Mouse (Mus musculus) right cerebral cortex, postnatal 14 days (tissue): ENCODE results near the gene Tiam1.

Experiments
- DNase-seq: peaks from one replicate; pipeline ENCODE4 v3.0.0; 2022

The Tiam1 gene

DNA sequence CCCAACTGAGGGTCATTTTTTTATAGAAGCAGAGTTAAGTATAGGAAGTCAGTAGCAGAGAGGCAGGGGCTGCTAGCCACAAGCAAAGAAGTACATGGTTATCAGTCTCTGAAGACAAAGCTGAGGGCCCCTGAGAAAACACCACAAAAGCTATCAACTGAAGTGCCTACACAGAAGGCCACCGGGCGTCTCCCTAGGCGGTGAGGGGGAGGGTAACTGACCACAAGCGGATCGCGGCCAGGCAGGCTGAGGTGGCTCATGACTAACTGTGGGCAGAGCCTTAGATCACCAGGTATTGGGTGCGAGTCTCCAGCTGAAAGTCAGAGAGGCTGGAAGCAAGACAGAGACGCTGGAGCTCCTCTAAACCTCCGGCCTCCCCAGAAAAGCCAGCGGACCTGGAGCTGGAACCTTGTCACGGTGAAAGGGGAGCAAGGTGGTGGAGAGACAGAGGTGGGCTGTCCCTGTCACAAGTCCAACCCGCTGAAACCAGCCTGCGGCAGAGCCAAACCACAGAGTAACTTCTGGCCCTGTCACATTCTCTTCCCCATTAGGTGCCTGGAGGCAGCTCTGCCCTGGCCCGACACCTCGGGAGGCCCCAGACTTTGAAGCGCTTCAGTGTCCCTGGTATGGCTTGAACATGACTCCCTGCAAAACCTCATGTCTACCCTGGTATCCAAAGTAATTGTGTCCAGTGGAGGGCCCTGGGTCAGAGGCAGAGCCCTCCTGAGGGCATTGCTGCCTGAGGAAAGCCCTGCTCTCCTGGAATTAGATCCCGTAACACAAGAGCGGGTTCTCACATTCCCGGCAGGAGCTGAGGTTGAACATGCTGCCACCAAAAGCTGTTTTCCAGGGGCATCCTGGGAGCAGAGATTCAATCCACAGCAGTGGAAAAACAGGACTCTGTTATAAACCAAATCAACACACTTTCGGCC lies 271.3 kb downstream of the Tiam1 start:
- DNase-seq, result no peak

- no peak for DNase-seq
Measured at GRCm38 (mm10) chr16:89871382-89871781, 272.2 kb downstream of the Tiam1 start.

DNA sequence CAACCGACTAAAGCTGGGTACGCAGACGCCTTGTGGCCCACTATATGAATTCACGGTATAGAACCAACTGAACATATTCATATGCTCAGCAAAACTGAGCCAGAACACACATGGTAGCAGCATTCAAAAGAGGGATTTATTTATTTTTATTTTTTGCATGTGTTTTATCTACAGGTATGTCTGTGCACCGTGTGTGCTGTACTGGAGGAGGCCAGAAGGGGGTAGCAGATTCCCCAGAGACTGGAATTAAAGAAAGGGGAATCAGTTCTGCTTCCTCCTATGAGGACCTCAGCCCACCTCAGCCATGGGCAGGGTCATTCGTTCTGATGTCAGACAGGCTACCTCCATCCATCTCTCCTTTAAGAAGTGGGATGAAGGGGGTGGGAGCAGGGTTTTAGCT lies 273.5 kb downstream of the Tiam1 start:
- no peak for DNase-seq

DNA sequence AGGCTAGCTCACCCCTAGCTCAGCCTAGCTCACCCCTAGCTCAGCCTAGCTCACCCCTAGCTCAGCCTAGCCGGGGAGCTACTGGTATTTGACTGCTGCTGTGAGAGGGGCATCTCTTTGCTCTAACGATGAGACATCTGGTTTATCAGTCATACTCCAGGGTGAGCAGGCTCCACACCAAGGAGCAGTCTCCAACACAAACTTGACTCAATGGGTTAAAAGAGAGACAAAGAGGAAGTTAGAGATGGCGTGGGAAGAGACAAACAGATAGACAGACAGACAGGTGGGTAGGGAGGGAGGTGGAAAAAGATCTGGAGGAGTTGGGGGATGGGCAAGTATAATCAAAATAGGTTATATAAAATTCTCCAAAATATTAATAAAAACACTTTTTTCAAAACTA lies 275.1 kb downstream of the Tiam1 start:
- no peak for DNase-seq

DNA sequence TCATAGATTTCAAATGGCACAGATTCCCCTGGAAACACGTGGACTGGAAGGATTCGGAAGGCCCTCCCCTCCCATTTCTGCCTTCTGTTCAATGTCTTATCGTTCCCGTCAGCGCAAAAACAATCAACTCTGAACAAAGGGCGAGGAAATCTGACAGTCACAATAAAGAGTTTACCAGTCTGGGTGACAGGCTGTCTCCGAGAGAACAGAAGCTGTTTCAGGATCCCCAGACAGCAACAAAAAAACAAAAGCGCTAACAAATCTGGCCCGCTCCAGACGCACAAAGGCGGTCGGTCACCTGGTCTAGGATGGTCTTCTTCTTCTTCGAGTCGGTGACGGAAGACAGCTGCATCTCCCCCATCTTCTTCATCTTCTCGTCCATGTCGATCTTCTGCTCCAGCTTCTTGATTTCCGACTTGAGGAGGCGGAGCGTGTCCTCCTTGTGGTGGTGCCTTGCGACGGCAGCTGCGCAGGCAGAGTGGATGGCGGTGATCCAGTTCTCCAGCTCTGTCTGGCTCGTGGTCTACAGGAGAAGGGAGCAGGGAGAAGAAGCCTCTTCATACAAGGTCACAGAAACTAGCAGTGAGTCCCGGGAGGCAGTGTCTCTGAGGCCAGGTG lies 276.2 kb downstream of the Tiam1 start:
- DNase-seq, result peak; percentile 55

GRCm38 (mm10) chr16:89865136-89865535 lies 278.4 kb downstream of the Tiam1 start:
- DNase-seq, result no peak

DNA sequence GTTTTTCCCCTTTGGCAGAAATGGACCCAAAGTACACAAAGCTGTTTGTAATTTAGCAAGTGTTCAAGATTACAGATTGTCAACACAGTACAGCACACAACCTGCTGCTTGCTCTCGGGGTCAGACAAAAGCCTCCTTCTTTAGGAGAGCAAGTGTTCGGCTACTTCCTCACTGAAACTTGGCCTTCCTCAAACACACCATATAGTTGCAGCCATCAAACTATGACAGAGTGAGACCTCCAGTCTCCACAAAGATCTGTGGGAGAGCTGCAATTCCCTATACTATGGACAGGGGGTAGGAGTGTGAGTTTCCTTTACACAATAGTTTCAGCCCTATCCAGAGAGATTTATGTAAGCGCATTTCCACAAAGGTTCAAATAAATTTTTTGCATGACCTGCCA lies 278.9 kb downstream of the Tiam1 start:
- DNase-seq, result no peak

DNA sequence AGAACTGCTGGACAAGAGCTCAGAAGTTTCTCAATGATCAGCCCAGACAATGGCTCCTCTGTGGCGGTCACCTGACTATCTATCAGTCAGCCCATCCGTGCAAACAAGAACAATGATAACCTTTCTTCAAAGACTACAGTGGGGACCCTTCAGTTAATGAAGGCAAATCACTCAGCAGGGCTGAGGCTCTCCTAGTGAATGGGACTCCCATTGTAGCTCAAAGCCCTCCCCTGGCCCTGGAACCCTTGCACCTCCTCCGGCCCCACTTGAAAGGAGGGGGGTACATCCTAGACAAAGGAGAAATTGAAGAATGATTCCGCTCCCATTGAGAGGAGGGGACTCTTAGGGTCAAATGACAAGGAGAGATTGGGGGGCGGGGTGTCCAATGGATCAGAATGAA lies 280.3 kb downstream of the Tiam1 start:
- DNase-seq, result no peak

DNA sequence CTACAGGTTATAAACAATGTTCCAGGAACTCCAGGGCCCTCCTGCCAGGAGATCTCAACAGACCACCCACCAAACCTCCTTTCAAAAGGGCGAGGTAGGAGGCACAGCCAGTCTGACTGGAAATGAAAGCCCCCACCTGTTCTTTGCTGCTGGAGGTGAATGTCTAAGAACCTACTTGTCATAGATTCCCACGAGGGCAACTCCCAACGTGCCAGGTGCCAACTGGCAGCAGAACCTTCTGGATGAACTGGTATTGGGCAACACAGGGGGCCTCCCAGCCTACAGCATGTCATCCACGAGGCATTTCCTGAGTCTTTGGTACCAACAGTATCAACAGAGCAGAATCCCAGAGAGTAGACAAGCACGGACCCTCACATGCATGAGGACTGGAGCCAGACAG lies 282.0 kb downstream of the Tiam1 start:
- no peak for DNase-seq

DNA sequence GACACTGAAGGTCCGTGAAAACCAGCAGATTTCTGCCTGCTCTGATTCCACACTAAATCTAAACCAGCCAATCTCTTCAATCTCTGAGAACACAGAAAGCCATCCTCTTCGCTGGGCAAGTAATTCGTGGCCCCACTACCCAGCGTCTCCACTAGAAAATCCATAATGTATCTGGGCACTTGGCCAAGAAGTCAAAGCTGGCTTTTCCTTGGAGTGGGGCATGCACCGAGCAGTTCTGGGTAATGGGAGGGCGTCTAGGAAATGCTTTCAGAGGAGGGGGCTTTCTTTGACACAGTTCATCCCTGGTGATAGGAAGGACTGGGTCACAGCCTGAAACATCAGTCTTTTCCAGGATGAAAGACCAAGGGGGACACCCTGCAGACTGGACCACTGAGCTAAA lies 282.9 kb downstream of the Tiam1 start:
- DNase-seq, result no peak

DNA sequence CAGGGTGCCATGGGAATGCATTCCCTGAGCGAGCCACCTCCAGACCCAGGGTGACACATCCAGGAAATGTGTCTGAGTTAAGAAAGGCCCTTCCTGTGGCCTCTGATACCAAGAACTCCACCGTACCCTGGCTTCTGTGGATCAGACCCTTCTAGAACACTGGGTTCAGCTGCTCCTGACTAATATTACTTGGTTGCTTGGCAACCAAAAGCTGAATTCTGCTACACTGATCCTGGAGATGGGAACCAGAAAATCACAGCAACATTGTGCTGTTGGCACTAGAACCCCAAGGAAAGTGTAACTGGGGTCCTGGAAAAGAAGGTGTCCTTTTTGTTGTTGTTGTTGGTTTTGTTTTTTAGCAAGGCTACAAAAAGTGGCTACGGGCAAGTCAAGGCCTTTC lies 285.9 kb downstream of the Tiam1 start:
- DNase-seq, result no peak

DNA sequence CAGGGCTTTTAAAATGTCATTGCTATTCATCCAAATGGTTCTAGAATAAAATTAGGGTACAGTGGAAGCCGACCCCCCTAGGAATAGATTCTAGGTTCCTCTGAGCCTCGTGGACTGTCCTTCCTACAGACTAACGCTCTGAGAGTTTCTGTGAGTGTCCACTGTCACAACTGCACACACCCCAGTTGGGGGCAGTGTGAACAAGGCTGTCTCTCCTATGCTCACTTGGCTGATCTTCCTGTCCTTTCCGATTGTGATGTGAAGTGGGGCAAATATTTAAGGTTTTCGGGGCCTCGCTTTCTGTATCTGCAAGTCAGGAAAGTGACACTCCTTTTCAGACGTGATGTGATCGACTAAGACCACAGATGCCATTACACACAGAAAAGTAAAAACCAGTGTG lies 288.8 kb downstream of the Tiam1 start:
- no peak for DNase-seq

DNA sequence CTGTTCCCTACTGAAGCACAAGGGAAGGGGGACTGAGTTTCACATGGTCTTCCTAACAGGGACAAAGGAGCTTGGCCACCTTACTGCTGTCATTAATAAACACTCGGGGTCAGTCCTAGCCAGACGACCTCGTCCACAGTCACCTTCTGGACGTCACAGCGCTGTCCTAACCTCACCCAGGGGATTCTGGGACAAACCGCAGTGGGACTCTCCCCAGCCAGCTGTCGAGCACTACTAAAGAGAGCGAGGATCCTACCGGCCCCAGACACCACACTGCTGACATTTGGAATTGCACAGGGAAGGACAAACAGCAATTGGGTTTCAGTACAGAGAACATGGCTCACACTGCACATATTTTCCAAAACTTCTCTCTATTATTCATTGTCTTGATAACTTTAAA lies 292.2 kb downstream of the Tiam1 start:
- DNase-seq, result no peak

- no peak for DNase-seq
Measured at GRCm38 (mm10) chr16:89848651-89849597, 294.6 kb downstream of the Tiam1 start.

- no peak for DNase-seq
Measured at GRCm38 (mm10) chr16:89848179-89848578, 295.4 kb downstream of the Tiam1 start.

- no peak for DNase-seq
Measured at GRCm38 (mm10) chr16:89845461-89845860, 298.1 kb downstream of the Tiam1 start.

- peak; percentile 32 for DNase-seq
Measured at GRCm38 (mm10) chr16:89844580-89844979, 299.0 kb downstream of the Tiam1 start.

DNA sequence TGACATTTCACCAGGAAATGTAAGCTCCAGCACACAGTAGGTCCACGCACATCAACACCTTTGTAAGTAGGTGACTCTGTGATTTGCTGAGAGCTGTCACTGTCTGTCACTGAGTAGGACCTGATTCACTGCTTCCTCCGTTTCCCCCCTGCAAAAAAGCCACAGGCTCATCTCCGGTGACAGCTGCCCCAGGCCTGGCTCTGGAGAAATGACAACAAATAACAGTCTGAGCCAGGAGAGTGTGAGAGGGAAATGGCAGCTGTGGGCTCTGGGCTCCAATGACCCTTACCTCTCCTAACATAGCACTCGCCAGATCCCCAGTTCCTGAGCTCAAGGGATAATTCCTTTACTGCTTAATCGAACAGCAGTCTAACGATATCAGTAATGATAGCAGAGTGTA lies 301.7 kb downstream of the Tiam1 start:
- no peak for DNase-seq

DNA sequence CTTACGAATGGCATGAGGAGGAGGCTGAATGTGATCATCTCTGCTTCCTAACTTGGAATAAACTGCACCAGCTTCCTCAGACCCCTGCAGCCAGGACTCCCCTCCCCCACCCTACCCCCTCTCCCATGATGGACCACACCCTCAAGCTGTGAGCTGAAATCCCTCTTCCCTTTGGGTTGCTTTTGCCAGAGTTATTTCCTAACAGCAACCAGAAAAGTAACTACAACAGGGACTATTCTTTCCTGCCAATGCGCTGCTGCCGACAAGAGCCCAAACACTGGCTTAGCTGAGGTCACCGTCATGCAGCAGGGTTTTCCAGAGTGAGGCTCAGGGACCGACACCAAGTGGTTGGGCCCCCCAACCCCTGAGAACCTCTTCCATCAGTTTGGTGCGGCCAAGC lies 303.2 kb downstream of the Tiam1 start:
- no peak for DNase-seq

GRCm38 (mm10) chr16:89839829-89840228 lies 303.7 kb downstream of the Tiam1 start:
- DNase-seq, result no peak

DNA sequence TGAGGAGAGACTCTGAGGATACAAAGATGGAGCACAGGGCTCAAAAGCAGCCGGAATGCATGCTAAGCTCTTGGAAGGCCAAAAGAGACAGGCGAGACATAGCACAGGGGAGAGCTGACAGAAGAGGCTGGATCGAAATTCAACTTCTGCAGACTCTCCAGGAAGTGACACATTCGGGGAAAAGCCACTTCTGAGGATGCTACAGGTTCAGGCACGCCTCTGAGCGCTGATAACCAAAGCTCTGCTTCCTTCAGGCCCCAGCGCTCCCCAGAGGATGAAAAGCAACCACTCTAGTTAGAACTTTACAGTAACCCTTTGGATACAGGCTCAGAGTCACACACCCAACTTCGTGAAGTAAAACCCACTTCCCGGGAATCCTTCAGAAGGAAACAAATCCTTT lies 306.5 kb downstream of the Tiam1 start:
- DNase-seq, result no peak

DNA sequence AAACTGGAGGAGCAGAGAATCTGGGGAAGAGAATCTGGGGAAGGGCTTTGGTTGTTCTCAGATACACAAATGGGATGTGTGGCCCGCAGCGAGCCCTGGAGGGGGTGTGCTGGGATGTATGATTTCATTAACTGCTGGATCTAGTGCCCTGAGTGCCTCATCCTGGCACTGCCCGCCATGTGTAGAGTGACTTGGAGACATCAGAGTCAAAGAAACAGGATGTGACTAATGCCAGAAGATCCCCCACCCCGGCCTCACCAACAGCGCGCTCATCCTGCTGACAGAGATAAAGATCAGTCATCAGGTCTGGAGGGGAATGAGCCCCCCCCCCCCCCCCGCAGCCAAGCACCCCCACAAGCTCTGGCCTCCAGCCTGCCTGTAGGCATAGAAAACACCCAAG lies 308.0 kb downstream of the Tiam1 start:
- DNase-seq, result no peak

DNA sequence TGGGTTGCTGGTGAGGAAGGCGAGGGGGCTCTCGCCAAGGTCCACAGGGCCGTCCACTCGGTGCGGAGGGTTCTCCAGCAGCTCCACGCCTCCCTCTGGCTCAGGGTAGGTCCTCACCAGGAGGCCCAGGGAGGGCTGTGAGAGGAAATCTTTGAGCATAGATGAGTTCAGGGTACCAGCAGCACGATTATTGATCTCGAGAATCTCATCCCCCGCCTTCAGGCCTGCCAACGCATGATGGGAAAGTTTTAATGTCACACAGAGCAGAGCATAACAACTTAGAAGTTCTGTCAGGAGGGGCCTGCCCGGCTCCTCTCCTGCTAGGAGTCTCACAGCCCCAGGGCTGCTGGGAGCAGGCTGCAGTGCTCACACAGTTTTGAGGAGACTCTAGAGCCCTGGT lies 310.6 kb downstream of the Tiam1 start:
- DNase-seq, result no peak
